Mouse (Mus musculus) naive thymus-derived CD4-positive, alpha-beta T cell, adult 2 months (primary cell): Measurements from ENCODE around the gene Usp15.

Experiments used
- DNase-seq: peaks from one replicate; pipeline ENCODE4 v3.0.0-alpha.2; 2011; ENCODE audit warnings: low read depth

The Usp15 gene

GRCm38 (mm10) chr10:123175771-123176170 lies 21.0 kb downstream of the Usp15 start:
- DNase-seq = no peak

GRCm38 (mm10) chr10:123170898-123171297 lies 25.9 kb downstream of the Usp15 start:
- DNase-seq = no peak

- DNase-seq = no peak
Observed at GRCm38 (mm10) chr10:123165542-123165941, 31.3 kb downstream of the Usp15 start.

GRCm38 (mm10) chr10:123160508-123160907 lies 36.3 kb downstream of the Usp15 start:
- DNase-seq = no peak

- peak; percentile 9 for DNase-seq
Observed at GRCm38 (mm10) chr10:123159316-123159715, 37.5 kb downstream of the Usp15 start.

- no peak for DNase-seq
Observed at GRCm38 (mm10) chr10:123156392-123156791, 40.4 kb downstream of the Usp15 start.

GRCm38 (mm10) chr10:123155764-123156163 lies 41.0 kb downstream of the Usp15 start:
- no peak for DNase-seq

- no peak for DNase-seq
Observed at GRCm38 (mm10) chr10:123153321-123153720, 43.5 kb downstream of the Usp15 start.

GRCm38 (mm10) chr10:123148025-123148814 lies 48.6 kb downstream of the Usp15 start:
- DNase-seq = no peak

- DNase-seq = no peak
Observed at GRCm38 (mm10) chr10:123147180-123147579, 49.6 kb downstream of the Usp15 start.

GRCm38 (mm10) chr10:123146349-123146748 lies 50.4 kb downstream of the Usp15 start:
- no peak for DNase-seq

- no peak for DNase-seq
Observed at GRCm38 (mm10) chr10:123144256-123144655, 52.5 kb downstream of the Usp15 start.

- no peak for DNase-seq
Observed at GRCm38 (mm10) chr10:123142395-123143050, 54.3 kb downstream of the Usp15 start.

GRCm38 (mm10) chr10:123135818-123136217 lies 61.0 kb downstream of the Usp15 start:
- DNase-seq = no peak

- DNase-seq = no peak
Observed at GRCm38 (mm10) chr10:123131487-123131886, 65.3 kb downstream of the Usp15 start.

- DNase-seq = no peak
Observed at GRCm38 (mm10) chr10:123120666-123121392, 76.0 kb downstream of the Usp15 start.

- no peak for DNase-seq
Observed at GRCm38 (mm10) chr10:123116861-123117260, 79.9 kb downstream of the Usp15 start.

GRCm38 (mm10) chr10:123113466-123113865 lies 83.3 kb downstream of the Usp15 start:
- no peak for DNase-seq

GRCm38 (mm10) chr10:123112787-123113168 lies 84.0 kb downstream of the Usp15 start:
- DNase-seq = no peak

- no peak for DNase-seq
Observed at GRCm38 (mm10) chr10:123112056-123112786, 84.6 kb downstream of the Usp15 start.

- no peak for DNase-seq
Observed at GRCm38 (mm10) chr10:123110548-123110947, 86.2 kb downstream of the Usp15 start.

GRCm38 (mm10) chr10:123108527-123108926 lies 88.3 kb downstream of the Usp15 start:
- no peak for DNase-seq
